Mouse (Mus musculus) testis, adult 2 months (tissue): ENCODE data around the gene Gp9. TPM values are rescaled to one million over a fixed set of nuclear protein-coding genes. Genes with fewer than 3 reads are reported as not detected.

Source experiments
- H3K27ac ChIP-seq: fragments of 200-500 bp; 2 replicates; pipeline ENCODE4 v1.5.1; 2012; ENCODE audit warnings: low read depth, low read length; ENCODE audit not compliant: control insufficient read depth, insufficient read depth
- H3K27me3 ChIP-seq: fragments of 200-500 bp; 2 replicates; pipeline ENCODE4 v1.6.1; 2012; ENCODE audit warnings: mild to moderate bottlenecking, low read length, moderate library complexity; ENCODE audit not compliant: control insufficient read depth, insufficient read depth
- H3K36me3 ChIP-seq: fragments of 200-500 bp; 2 replicates; pipeline ENCODE4 v1.6.1; 2012; ENCODE audit warnings: mild to moderate bottlenecking, low read length; ENCODE audit not compliant: control insufficient read depth, insufficient read depth
- H3K4me1 ChIP-seq: fragments of 200-500 bp; 2 replicates; pipeline ENCODE4 v1.6.1; 2012; ENCODE audit warnings: low read length; ENCODE audit not compliant: control insufficient read depth, insufficient read depth
- H3K4me3 ChIP-seq: fragments of 200-500 bp; 2 replicates; pipeline ENCODE4 v1.5.1; 2012; ENCODE audit warnings: low read depth, mild to moderate bottlenecking, low read length, moderate library complexity, mixed read lengths; ENCODE audit not compliant: control insufficient read depth
- CTCF ChIP-seq: fragments of 200-500 bp; IDR thresholded peaks from 2 replicates; pipeline ENCODE4 v1.5.1; 2012; ENCODE audit warnings: low read depth, mild to moderate bottlenecking, inconsistent platforms, low read length, moderate library complexity; ENCODE audit not compliant: control insufficient read depth, insufficient read depth, insufficient replicate concordance
- POLR2A ChIP-seq: fragments of 200-500 bp; IDR thresholded peaks from 2 replicates; pipeline ENCODE4 v1.6.1; 2012; ENCODE audit warnings: low read depth, mild to moderate bottlenecking, inconsistent platforms, low read length, moderate library complexity; ENCODE audit not compliant: control insufficient read depth
- polyA plus RNA-seq: library from polyadenylated mRNA; depleted of rRNA; stranded (reverse); fragments of >200 nt; gene quantifications from 2 replicates; pipeline ENCODE4 v1.2.3, GENCODE M21; 2012

Gp9 gene
- polyA plus RNA-seq, 1 experiment = not detected

DNA sequence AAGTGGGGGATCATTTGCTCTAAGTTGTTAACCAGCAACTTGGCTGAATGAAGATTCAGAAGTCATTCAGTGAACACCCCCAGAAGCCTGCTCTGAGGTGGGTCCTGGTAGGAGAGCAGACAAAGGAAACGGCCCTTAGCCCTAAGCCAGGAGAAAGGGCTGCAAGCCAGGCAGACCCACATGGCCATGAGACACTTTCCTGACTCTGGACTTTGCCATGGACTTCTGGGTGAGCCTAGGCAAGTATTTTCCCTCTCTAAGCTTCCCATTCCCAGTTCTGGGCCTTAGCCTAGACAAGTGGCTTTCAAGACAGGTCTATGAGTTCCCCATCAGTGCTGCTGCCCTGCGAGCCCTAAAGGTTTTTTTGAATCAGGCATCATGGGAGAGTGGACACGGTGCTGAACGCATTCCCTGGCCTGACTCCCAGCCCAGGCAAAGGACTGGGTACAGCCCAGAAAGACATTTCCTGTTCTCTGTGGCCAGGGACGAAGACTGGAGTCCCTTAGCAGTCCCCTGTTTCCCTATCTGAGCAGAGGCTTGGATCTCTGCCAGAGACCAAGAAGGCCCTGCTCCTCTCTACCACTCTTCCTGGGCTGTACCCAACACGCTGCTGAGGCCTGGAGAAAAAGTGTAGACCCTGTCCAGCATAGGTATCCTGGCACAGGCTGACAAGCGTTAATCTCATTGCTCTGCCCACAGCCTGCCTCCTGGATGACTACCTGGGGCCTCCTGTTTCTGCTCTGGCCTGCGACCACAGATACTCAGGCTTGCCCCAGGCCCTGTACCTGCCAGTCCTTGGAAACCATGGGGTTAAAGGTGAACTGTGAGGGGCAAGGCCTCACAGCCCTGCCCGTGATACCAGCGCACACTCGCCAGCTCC lies 662 bp downstream of the Gp9 start:
- H3K27ac ChIP-seq = no peak overlapping the region

DNA sequence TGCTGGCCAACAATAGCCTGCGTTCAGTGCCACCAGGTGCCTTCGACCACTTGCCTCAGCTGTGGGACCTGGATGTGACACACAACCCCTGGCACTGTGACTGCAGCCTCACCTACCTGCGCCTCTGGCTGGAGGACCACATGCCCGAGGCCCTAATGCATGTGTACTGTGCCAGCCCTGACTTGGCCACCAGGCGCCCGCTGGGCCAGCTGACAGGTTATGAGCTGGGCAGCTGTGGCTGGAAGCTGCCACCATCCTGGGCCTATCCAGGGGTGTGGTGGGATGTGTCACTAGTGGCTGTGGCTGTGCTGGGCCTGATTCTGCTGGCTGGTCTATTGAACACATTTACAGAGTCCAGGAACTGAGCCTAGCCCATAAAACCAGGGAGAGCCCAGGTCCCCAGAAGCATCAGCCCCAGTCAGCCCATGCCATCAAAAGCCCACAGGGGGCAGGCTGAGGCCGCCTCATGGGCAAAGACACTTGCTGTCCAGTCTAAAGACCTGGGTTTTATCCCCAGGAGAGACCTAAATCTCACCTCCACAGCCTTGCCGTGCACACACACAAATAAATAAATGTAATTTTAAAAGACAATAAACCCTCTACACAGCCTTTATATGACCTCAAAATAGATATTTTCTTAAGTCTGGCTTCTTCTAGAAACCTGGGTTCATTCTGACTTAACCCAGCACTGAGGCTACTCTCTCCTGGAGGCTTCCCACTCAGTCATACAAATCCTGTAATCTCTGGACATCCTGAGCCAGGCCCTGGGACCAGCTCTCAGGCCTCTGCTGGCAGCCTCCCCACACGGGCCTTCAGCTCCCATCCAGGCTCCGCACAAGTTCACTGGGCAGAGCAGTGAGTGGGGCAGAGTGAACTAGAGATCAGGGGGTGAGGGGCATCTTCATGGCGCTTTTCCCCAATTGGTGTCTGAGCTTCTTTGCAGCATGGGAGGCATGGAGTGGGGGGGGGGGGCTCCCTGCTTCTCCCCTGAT lies 1.6 kb downstream of the Gp9 start:
- no peaks in the 10 kb centered on the region for H3K4me1 ChIP-seq
- H3K27me3 ChIP-seq = no peaks in the 10 kb centered on the region
- H3K27ac ChIP-seq = no peak overlapping the region
- TF ChIP-seq CTCF (peak; percentile 27; the same call in 1 of the 2 replicates), POLR2A (no peak)
- H3K4me3 ChIP-seq = no peak overlapping the region
- H3K36me3 ChIP-seq = no peaks in the 10 kb centered on the region

More for the DNA sequence above, 662 bp downstream of the Gp9 start:
- H3K4me3 ChIP-seq = no peak overlapping the region
- no peaks in the 10 kb centered on the region for H3K4me1 ChIP-seq
- H3K36me3 ChIP-seq = no peaks in the 10 kb centered on the region
- H3K27me3 ChIP-seq = no peaks in the 10 kb centered on the region
- TF ChIP-seq CTCF (no peak), POLR2A (no peak)

DNA sequence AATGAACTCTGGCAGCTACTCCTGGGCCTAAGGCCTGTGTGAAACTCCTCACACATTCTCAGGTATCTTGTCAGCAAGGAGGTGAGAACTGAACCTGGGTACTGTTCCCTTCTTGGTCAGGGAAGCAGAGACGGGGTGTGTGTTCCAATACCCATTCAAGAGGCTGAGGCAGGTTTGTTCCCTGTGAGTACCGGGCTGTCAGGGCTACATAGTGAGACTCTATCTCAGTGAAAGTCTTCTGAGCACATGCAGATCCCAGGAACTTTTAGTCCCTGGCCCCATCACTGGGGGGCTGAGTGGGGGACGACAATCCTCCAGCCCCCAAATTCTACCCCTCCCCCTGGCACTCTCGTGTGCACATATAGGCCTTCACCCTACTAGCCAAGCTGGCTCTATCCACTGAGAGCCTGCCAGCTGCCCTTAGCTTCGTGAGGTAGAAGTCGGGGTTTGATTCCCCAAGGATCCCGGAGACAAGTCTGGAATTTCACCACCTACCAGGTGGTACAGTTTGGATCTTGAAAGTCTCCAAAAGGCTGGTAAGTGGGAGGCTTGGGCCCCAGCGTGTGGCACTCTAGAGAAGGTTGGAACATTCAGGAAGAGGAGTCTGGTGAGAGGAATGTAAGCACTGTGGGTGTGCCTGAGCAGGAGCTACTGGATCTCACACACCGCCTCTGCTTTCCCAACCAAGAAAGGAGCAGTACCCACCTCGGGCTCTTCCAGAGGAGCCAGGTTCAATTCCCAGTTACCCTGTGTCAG lies 2.9 kb downstream of the Gp9 start:
- Histone ChIP-seq H3K27ac (no peak overlapping the region), H3K27me3 (no peaks in the 10 kb centered on the region), H3K4me1 (no peaks in the 10 kb centered on the region), H3K36me3 (no peaks in the 10 kb centered on the region), H3K4me3 (no peak overlapping the region)
- TF ChIP-seq POLR2A = no peak
- TF ChIP-seq CTCF = no peak

DNA sequence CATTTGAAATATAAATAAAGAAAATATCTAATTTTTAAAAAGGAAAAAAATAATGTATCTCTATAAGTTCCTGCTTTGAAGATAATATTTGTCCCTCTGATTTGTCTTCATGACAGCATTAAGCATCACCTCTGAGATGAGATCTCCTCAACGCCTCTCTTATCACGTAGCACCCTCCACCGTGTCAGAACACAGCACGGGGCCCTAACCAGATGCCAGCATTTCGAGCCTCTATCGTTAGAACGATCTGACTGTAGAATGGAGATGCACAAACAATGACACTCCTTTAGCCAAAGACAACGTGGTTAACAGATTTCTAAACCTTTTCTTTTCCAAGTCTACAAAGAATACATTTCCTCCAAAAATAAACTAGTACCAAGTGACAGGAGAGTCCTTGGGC lies 6.2 kb downstream of the Gp9 start:
- H3K27ac ChIP-seq = no peak overlapping the region
- no peaks in the 10 kb centered on the region for H3K27me3 ChIP-seq
- 0 out of 2 replicates have a peak, but pooled peaks cover 3% of the 10 kb centered on the region for H3K4me1 ChIP-seq
- H3K4me3 ChIP-seq = no peak overlapping the region
- TF ChIP-seq CTCF (no peak), POLR2A (no peak)
- H3K36me3 ChIP-seq = no peaks in the 10 kb centered on the region

DNA sequence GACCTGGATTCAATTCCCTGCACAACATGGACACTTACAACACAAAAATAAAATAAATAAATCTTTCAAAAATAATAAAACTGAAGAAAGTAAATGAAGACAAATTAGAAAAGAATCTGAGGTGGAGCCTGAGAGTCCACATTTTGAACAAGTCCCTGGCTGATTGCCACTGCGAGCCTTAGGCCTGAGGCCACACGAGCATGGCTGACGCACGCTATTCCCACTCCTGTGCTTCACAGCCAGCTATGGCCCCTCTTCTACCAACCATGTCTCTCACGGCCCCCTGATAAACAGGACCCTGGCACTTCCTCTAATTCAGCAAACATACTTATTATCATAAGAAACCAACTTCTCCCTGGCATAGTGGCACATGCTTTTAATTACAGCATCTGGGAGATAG lies 8.7 kb downstream of the Gp9 start:
- Histone ChIP-seq H3K27me3 (no peaks in the 10 kb centered on the region), H3K4me3 (no peak overlapping the region), H3K27ac (no peak overlapping the region), H3K36me3 (peaks cover 2% of the 10 kb centered on the region), H3K4me1 (peaks cover 11% of the 10 kb centered on the region)
- TF ChIP-seq CTCF (no peak), POLR2A (no peak)

DNA sequence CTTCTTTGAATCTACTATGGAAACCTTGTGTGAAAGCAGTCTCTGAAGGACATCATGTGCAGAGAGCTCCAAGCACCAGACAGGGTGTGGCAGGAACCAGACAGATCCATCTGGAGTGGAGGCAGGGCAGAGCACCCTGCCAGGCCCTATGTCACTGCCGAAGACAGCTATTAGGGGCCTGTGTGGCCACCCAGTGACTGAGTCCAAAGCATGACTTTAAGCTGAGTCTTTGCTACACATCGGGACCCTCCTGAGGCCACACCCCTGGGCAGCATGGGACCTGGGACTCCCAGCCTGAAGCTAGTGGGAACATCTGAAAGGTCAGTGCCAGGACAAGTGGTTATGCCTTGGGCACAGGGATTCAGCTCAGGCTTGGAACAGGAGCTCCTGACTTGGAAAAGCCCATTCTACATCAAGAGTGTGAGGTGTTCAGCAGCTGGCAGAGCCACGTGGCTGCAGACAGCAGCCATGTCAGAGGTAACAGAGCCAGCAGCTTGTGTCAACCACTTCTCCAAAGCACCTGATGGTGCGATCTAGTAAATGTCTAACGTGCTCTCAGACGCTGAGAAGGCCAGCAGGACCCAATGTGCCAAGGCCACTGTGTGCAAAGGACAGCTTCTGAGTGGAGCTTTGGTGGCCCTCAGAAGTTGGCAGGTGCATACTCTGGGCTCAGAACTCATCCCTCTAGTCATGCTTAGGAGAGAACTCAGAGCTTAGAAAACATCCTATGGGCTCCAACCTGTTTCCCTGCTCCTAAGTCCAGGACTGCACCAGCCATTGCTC lies 9.4 kb downstream of the Gp9 start:
- no peak overlapping the region for H3K27ac ChIP-seq
- no peak for TF ChIP-seq POLR2A
- no peak for TF ChIP-seq CTCF
- H3K4me1 ChIP-seq = peaks cover 11% of the 10 kb centered on the region
- no peak overlapping the region for H3K4me3 ChIP-seq
- no peaks in the 10 kb centered on the region for H3K27me3 ChIP-seq
- peaks cover 5% of the 10 kb centered on the region for H3K36me3 ChIP-seq
